Mouse (Mus musculus): ENCODE measurements around the gene Kif11.

- no peak for TF ChIP-seq CTCF (IDR thresholded peaks at IDR 0.05; ENCODE audit: low read depth)
- no peak for TF ChIP-seq EP300 (IDR thresholded peaks at IDR 0.05; ENCODE audit: low read depth)
Measured at GRCm38 (mm10) chr19:37332726-37333125, 43.5 kb upstream of the Kif11 start.
